Mouse (Mus musculus) liver (tissue): ENCODE measurements around the gene Thap11.
A peak's percentile ranks its signal among the peaks of the same experiment; 100 is the strongest.
"Not testable (repeated sequence)": the region's sequence is repeated elsewhere in the genome, so short reads cannot be mapped to it uniquely, and the experiment has no call there.

Source experiments
- DNase-seq: peaks from one replicate; pipeline ENCODE4 v3.0.0-alpha.2; 2020; ENCODE audit warnings: mixed read lengths

The Thap11 gene

DNA sequence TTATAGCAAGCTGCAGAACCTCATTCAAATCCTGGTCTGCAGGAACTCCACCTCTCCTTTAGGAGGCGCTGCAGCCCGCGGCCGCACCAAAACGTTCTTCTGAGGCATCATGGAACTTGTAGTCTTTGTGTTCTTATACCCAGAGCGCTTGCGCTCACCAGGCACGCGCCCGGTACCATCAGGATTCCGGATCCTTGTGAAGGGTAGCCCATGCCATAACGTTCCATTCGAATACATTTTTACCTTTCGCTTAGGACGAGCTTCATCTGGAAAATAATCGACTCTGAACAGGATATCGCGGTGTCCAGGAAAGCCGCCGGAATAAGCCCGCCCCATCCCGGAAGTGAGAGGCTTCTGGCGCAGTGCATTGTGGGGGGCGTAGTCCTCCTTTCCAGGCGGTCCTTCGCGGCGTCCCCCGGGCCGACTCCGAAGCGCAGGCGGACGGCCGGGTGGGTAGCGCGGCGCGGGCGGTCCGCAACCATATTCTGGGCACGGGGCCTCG is at the start of gene Thap11:
TSS of gene Thap11 (plus strand) at position 418 of the 502 bp plus-strand sequence.
- peak; percentile 94 for DNase-seq

DNA sequence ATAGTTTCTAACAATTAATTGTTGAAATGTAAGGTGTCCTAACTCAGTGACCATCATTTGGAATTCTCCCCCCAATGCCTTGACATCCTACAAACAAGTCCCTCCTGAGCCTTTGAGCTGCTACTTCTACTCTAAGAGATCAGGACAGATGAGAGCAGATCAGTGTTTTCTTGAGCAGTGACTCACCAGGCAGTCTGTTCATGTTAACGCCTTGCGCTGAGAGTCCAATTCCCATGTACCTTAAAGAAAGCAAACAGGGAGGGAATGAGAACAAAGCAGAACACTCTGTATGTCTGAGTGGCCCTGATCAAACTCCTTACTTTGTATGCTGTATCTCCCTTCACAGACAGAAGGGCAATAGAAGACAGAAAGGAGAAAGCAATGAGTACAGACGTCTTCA is 49.6 kb upstream of the Thap11 start:
- no peak for DNase-seq

DNA sequence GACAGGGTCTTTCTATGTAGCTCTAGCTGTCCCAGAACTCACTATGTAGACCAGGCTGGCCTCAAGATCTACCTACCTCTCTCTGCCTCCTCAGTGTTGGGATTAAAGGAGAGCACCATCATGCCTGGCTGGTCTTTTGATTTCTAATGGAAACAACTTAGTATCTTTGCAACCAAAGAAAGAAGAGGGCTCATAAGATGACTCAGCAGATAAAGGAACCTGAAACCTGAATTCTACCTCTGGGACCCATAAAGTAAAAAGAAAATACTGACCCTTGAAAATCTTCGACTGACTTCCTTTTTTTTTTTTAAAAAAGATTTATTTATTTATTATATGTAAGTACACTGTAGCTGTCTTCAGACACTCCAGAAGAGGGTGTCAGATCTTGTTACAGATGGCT is 49.0 kb upstream of the Thap11 start:
- no peak for DNase-seq

DNA sequence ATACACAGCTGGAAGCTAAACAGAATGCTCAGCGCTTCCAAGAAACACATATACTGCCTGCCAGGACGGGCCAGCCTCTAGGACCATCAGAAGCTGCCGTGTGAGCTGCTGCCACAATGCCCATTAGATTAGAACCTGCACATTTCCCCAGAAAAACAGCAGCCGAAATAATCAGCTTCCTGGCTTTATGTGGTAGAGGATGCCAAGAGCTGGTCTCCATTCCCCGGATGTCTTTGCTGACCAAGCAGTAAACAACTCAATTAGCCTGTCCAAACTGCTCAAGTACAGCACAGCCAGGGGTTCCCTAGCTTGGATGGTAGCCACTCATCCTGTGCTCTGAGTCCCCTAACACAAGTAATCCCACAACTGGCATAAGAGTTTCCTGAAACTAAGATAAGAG is 47.2 kb upstream of the Thap11 start:
- no peak for DNase-seq

DNA sequence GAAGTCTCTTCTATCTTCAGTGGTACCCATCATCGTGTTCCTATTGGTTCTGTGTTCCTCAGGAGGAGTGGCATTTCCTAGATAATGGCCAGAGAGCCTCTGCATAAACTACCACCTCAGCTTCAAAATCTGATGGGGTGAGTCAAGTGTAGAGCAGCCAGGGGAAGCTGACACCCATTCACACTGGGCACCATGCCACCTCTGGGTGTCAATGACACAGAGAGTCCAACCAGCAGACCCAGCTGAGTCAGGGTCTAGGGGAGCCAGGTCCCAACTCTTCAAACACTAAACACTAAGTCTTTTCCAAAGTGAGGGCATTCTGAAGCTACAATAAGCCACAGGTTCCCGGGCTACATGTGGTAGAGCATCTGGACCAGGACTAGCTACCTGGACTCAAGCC is 46.5 kb upstream of the Thap11 start:
- no peak for DNase-seq

DNA sequence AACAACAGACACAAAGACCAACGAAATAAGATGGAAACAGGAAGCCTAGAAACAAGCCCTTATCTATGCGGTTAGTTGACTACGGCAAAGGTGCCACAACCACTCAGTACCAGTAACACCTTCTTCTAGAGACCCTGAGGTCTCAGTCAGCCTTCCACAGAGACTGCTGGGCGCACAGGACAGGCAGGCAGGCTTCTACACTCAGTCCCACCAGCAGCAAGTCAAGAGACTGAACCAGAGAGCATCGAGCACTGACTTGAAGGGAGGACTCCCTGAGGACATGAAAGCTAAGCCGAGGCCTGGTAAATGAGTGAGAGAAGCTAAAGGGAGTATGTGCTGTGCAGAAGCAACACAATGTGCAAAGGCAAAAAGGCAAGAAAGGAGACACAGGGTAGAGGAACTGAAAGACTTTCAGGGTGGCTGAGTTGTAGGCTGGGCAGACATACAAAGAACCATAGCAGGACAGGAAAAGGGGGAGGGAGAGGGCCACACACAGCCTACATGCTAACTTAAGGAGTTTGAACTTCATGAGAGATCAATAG is 44.6 kb upstream of the Thap11 start:
- no peak for DNase-seq

DNA sequence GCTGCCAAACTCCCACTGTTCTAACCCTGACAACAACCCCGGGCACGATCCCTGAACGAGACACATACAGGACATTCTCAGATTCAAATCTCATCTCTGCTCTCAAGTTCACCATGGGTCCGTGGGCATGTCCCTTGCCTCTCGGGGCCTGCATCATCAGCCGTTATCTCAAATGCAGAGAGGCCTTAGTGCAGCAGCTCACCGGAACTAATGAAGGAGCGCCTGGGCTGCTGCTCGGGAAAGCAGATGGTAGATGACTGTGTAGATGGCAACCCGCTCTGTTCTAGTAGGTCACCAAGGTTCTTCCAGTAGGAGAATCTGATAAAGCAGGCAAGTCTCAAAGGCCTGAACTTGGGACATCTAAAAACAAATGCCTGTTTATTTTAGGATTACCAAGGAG is 43.9 kb upstream of the Thap11 start:
- DNase-seq, result peak; percentile 62

DNA sequence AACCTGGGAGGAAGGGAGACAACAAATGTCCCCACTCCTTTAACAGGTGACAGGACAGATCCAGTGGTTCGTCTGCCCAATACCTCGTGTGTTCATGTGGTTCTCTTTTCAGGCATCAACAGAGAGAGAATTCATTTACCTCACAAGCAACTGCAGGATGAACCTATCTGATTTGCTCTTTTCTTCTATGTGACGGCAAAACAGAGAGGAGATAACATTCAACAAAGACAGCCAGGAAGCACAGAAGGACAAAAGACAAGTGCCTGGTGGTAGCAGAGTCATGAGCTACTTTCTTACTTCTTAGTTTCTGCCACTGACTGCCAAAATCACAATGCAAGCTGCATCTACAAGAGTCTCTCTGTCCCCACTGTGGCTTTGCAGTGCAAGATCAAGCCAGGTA is 43.4 kb upstream of the Thap11 start:
- no peak for DNase-seq

DNA sequence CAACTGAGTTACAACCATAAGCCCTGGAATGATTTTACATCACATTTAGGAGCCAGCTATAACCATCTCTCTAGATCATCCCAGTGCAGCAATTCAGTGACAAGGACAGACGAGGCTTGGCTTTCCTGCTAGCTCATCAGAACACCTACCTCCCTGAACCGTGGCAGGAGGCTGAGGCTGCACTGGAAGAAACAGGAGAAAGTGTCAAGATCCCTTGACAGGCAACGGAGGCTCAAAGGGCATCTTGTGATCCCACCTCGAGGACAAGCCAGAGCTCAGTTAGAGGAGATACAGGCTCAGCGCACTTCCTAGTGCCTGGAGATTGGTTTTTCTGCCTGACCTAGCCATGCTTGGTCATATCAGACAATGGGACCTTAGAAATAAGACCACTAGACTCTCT is 42.4 kb upstream of the Thap11 start:
- no peak for DNase-seq

DNA sequence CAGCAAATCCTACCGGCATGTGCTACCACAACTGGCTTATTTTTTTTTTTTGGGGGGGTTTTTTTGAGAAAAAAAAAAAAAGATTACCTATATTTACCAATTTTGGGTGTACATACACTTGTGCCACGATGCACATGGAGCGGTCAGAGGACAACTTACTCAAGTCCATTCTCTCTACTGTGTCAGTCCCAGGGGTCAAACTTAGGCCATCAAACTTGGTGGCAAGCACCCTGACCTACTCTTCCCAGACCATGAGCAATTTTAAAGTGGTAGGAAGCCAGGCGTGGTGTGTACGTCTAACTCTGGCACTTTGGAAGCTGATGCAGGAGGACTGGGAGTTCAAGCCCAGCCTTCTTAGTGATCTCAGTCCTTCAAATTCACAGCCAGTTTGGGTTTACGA is 41.7 kb upstream of the Thap11 start:
- DNase-seq, result no peak

DNA sequence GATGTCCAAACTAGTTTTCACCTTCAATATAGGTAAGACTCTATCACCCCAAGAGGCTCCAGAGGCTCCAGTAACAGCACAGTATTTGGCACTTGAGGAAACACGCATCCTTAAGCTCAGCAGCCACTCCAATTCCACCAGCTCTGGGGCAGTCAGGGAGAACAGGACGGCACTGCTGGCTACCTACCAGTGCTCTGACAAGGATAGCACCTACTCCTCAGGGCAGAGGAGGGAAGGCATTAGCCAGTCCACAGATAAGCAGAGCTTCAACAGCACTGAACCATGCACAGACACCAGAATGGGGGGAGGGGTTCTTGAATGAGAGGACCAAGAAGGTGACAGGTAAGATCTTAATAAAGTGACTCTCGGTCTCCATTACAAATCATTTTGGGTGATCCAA is 35.3 kb upstream of the Thap11 start:
- DNase-seq, result peak; percentile 75

DNA sequence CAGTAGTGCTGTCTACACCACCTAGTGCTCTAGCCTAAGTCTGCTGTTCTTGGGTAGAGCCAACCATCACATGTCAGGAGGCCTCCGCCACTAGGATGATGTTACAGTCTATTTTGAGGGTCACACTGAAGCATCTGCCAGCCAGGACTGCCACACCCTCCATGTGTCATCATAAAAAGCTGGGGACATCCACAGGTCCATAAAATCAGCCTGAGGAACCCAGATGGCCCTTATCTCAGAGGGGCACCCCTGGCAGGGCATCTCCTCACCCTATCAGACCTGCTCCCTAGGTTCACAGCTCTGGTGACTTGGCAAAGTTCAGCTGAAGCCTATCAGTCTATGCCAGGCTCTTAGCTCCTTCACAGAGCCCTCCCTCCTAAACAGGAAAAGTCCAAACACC is 34.0 kb upstream of the Thap11 start:
- peak; percentile 92 for DNase-seq

DNA sequence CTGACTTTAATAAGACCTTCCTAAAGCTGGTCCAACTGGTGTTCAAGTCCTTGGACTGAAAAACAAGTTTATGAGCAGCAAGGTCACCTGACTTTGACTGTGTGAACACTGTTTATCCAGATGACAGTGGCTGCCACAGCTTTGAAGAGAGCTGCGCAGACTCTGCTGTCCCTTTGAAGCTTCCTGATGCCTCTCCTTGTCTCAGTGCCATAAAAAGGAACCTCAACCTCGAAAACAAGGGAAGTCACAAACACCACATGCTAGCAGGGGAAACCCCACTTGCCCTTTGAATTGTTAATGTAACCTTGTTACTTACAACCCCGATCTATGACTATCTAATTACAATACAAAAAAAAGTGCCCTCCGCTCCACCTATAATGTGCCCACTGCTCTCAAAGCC is 29.4 kb upstream of the Thap11 start:
- DNase-seq, result peak; percentile 44

DNA sequence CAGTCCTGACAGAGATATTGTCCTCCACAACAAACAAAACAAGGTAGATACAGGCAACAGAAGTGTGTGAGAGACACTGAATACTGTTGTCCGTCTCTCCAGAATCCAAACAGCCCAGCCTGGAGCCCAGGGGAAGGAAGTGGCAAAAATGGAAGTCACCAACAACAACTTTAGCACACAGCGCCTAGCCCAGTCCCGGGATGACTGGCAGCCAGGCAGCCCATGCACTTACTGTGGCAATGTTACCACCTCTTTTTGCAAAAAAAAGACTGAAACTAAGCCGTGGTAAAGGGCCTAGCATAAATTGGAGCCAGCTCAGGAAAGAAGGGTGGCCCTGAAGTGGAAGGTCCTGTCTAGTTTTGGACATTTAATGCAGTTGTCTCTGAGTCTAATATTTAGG is 28.6 kb upstream of the Thap11 start:
- DNase-seq, result peak; percentile 55

DNA sequence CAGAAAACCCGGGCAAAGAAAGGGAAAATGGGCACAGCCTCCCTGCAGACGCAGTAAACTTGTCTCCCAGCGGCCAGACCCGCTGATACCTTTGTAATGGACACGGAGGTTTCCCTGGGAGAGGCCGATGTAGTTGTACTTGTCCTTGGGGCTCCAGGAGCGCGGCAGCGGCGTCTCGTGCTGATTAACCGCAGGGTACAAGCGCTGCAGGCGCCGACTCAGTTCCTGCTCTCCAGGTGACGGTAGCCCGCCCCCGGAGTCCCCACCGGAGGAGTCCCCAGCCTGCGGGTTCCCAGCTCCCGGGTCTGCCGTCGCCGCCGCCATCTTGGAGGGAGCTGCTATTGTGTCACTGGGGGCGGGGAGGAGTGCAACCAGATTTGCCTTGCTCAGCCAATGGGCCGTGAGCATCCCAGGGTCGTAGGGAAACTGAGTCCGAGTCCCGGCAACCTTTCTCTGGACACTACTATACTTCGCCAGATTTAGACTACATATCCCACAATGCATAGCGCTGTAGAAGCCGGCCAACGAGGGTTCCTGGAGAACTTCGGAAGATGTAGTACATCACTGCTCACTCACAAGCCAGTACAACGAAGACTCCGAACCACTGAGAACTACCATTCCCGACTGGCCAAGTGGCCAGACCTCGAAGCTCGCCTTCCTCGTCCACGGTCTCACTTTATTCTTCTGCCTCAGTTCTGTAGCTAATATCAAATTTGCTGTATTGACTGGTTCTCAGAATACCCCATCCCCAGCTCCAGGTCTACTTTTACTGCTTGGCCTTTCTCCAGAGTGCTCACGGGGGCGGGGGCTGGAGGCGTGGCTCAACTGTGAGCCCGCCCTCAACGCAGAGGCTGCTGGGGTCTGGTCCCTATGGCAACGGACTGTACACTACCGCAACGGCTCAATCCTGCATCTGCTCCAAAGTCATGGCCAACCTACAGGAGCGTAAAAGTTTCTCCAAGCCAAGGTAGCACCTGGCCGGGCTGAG is 27.8 kb upstream of the Thap11 start, which contains the start of the genes Ranbp10 and Tsnaxip1:
TSS of gene Ranbp10 (minus strand) at position 490 of the 988 bp plus-strand sequence.
TSS of gene Tsnaxip1 (plus strand) at position 871 of the 988 bp plus-strand sequence.
- peak; percentile 97 for DNase-seq

DNA sequence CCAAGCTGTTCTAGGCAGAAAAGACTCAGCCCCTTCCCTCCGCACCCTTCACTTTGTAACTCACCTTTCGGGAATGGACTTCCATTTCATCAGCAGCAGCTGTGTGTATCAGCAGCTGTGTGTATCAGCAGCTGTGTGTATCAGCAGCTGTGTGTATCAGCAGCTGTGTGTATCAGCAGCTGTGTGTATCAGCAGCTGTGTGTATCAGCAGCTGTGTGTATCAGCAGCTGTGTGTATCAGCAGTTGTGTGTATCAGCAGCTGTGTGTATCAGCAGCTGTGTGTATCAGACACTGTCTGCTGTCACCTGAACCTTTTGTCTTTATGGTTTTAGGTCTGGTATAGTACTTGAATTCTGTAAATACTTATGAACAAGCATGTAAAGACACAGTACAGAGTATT is 21.2 kb upstream of the Thap11 start:
- DNase-seq, result not testable (repeated sequence)

DNA sequence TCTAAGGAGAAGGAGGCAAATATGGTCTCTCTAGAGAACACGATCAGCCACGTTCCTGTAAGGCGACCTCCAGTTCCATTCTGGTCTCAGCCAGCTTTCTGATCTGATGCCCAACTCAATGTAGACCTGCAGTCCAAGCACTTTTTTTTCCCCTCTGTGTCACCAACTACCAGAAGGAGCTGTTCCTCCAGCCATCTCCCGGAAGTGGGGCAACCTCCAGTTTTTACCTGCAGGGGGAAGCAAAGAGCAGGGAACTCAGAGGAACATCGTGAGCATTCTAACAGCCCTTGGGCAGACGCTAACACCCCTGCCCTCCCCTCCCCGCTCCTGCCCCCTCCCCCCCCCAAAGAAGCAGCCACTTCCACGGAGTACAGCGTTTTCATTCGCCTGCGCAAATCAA is 19.6 kb upstream of the Thap11 start:
- peak; percentile 89 for DNase-seq

DNA sequence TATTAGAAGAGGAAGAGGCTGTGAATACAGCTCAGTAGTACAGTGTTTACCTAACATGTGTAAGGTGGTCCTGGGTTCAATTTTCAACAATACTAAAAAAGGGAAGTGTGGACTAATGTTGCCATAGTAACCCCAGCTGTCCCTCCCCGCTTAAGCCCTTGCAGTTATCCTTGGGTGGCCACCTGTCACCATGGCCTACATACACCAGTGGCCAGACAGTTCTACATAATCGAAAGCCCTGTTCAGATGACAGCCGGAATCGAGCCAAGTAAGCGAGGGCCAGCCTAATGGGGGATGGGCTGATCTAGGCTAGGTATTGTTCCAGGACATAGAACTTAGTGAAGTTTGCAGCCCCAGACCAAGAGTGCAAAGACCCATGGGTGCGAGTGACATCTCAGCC is 17.9 kb upstream of the Thap11 start:
- DNase-seq, result no peak

DNA sequence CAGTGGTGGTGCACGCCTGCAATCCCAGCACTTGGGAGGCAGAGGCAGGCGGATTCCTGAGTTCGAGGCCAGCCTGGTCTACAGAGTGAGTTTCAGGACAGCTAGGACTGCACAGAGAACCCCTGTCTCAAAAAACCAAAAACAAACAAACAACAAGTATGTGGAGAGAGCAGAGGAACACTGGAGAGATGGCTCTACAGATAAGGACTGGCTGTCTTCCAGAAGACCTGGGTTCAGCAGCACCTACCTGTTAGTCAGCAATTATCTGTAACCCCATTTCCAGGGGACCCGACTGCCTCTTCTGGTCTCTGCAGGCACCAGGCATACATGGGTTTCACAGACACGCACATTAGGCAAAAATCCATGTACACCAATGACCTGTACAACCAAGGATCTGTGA is 15.7 kb upstream of the Thap11 start:
- no peak for DNase-seq

DNA sequence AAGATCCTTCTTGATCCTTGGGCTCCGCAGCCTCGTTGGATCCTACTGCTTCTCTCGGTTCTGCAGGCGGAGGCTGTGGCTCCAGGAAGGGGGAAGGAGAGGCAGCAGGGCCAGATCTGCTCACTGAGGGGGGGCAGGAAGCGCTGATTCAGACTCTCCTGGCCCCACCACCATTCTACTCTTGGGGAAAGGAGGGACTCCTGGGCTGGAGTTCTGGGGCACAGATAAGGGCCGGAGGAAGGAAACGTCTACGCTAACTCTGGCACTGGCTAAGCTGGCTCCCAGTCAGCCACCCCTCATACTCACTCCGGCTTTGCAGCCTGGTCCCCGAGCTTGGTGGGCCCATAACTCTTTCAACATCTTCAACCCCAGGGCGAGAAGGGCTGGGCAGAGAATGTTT is 8.3 kb upstream of the Thap11 start:
- no peak for DNase-seq

DNA sequence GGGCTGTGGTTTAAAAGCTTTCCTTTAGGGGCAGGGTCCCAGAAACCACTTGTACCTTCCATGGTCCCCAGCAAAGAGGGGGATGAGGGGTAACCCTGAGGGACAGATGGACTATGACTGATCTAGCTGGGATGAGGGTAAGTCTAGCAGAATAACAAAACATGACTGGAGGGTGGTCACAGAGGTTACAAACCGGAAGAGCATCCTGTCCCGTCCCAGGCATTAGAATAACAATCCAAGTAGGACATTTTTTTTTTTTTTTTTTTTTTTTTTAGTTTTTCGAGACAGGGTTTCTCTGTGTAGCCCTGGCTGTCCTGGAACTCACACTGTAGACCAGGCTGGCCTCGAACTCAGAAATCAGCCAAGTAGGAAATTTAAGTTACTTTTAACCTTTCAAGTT is 4.9 kb upstream of the Thap11 start:
- no peak for DNase-seq

DNA sequence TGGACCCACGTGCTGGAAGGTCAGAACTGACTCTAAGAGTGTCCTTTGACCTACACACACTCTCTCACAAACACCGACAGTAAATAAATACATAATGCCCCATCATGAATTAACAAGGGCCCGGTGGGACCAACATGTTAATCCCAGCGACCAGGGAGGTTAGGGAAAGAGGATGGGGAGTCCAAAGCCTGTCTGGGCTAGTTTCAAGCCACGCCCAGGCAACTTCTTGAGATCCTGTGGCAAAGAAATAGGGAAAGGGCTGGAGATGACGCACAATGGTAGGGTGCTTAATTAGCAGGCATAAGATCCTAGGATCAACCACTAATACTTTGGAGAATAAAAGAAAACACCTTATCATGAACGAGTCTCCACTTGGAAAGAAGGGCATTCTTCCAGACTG is 4.3 kb upstream of the Thap11 start:
- no peak for DNase-seq

DNA sequence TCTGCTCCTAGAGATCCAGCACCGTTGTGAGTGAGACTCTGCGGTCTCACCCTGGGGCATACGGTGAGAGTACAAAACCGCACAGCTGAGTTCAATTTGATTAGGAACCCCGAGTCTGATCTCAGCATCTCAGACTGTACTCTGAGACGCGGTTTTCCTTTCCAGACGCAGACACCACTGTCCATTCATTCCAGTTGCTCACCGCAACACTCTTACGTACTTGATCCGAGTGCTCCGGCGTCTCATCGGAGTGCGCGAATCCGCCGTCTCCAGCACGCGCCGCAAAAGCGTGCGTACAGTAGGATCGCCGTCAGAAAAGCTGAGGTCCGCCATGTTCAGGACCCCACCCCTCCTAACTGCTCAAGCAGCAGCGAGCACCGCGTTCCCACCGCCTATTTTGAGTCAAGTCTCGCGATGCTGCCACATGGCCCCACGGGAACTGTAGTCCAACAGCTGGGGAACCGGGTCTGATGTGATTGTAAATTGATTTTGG is 3.2 kb upstream of the Thap11 start:
- peak; percentile 92 for DNase-seq

DNA sequence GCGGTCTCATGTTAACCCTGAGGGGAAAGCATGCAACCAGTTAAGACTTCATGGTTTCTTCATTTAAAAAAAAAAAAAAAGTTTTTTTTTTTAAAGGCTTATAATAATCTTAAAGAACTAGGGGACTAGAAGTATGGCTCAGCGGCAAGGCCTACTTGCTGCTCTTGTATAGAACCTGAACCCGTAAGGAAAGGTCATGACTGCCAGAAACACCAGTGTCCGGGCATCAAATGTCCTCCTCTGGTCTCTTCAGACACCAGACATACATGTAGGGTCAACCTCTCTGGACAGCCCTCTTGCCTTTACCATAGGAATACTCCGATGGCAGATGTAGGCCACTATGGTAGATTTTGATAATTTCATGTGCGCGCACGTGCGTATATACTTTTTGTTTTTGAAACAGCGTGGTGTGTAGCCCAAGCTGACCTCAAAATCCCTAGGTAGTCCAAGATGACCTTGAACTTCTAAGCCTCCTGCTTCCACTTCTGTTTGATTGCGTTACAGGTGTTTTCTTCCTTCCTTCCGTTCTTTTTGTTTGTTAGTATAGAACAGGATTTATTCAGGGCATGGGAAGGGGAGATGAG is 2.7 kb upstream of the Thap11 start:
- DNase-seq, result no peak
